Mouse (Mus musculus) heart, adult 2 months (tissue): ENCODE measurements around the gene Mtx1. TPM values are rescaled to one million over a fixed set of nuclear protein-coding genes. Genes with fewer than 3 reads are reported as not detected.
A peak's percentile ranks its signal among the peaks of the same experiment; 100 is the strongest.

Experiments used
- DNase-seq, 2 experiments: peaks; one replicate each; pipeline ENCODE4 v3.0.0; 2021
- H3K27ac ChIP-seq: fragments of 200-600 bp; 2 replicates; pipeline ENCODE4 v1.8.1; 2022
- H3K27me3 ChIP-seq: fragments of 200-500 bp; 2 replicates; pipeline ENCODE4 v1.6.1; 2012; ENCODE audit warnings: mild to moderate bottlenecking, low read length, inconsistent platforms, mixed read lengths; ENCODE audit not compliant: control insufficient read depth, insufficient read depth
- H3K36me3 ChIP-seq: fragments of 200-500 bp; 2 replicates; pipeline ENCODE4 v1.6.1; 2012; ENCODE audit warnings: low read length, inconsistent platforms; ENCODE audit not compliant: control insufficient read depth, insufficient read depth
- H3K4me1 ChIP-seq: fragments of 200-500 bp; 2 replicates; pipeline ENCODE4 v1.6.1; 2011; ENCODE audit warnings: low read length; ENCODE audit not compliant: control insufficient read depth, insufficient read depth
- H3K4me3 ChIP-seq: fragments of 200-600 bp; 2 replicates; pipeline ENCODE4 v1.8.1; 2022
- H3K79me2 ChIP-seq: fragments of 200-500 bp; replicated peaks from 2 replicates; pipeline ENCODE4 v1.6.1; 2012; ENCODE audit warnings: mild to moderate bottlenecking, inconsistent platforms, low read length, moderate library complexity, mixed read lengths; ENCODE audit not compliant: control insufficient read depth, insufficient read depth
- H3K9ac ChIP-seq: fragments of 200-500 bp; 2 replicates; pipeline ENCODE4 v1.6.1; 2012; ENCODE audit warnings: low read depth, mild to moderate bottlenecking, control low read depth, inconsistent platforms, low read length, mixed read lengths
- CTCF ChIP-seq: fragments of 200-600 bp; IDR thresholded peaks from 2 replicates; pipeline ENCODE4 v1.8.1; 2022; ENCODE audit warnings: antibody characterized with exemption, mild to moderate bottlenecking, moderate library complexity
- EP300 ChIP-seq: fragments of 200-500 bp; IDR thresholded peaks from 2 replicates; pipeline ENCODE4 v1.6.1; 2011; ENCODE audit warnings: low read depth, low read length, control low read depth; ENCODE audit not compliant: insufficient read depth
- POLR2A ChIP-seq: fragments of 200-500 bp; IDR thresholded peaks from 2 replicates; pipeline ENCODE4 v1.6.1; 2011; ENCODE audit warnings: mild to moderate bottlenecking, low read depth, low read length, control low read depth; ENCODE audit not compliant: insufficient read depth
- WGBS: fragments of 180-500 bp; shearing (Covaris S2); methylation state at CpG from one replicate; pipeline ENCODE4 v1.1.7; 2018; 5-methylcytosine and 5-hydroxymethylcytosine counted together
- intact Hi-C: fragments of 180-260 bp; cut with DNase I; formaldehyde crosslinking; loops from one replicate; pipeline ENCODE4 v1.15.1; 2025
- polyA plus RNA-seq: library from polyadenylated mRNA; depleted of rRNA; stranded (reverse); fragments of >200 nt; gene quantifications from 2 replicates; pipeline ENCODE4 v1.2.3, GENCODE M21; 2012
- total RNA-seq, 2 experiments: library from RNA; stranded (reverse); gene quantifications; 2 replicates each; pipeline ENCODE4 v1.2.3; 2021

Mtx1 gene
- total and polyA plus RNA-seq, 3 experiments = 59.8 to 96.2 (median 61.8) TPM

DNA sequence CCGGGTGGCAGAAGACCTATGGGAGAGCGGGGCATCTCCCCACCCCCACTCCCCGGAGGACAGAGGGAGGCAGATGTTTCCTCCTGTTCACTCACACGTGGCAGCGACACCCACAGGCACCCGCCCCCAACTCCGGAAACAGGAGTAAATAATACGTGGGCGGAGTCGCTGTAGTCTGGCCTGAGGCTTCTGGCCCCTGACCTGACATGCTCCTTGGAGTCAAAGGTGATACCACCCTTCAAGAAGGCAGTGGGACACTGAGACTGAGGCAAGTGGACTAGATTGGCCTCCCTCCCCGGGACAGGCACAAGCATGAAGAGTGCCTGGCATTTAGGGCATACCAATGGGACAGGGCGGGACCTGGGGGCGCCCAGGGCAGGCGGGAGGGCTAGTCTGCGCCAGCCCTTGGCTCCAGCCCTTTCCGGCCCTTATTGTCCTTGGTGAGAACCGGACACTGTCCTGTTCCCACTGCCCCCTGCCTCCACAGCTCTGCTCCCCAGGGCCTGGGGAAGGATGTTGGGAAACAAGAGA lies 24.5 kb upstream of the Mtx1 start:
- H3K27me3 ChIP-seq = no peaks in the 10 kb centered on the region
- peak overlapping the region; percentile 37 for H3K4me3 ChIP-seq
- no peak for TF ChIP-seq CTCF
- peak; percentile 15; the same call in 1 of the 2 replicates for TF ChIP-seq POLR2A
- TF ChIP-seq EP300 = peak; percentile 85
- WGBS = 4% methylated on average over 17 of the region's 17 CpGs
- intact Hi-C loops = loop anchor here (1.0 to 2.0 kb wide), 2 partner anchors 15 to 27 kb away; no protein-coding TSS in a partner anchor
- peaks cover 14% of the 10 kb centered on the region for H3K4me1 ChIP-seq
- no peaks in the 10 kb centered on the region; the same call in 1 of the 2 replicates for H3K36me3 ChIP-seq
- peak overlapping the region; percentile 94 for H3K27ac ChIP-seq
- peak; percentile 83 to 88 for DNase-seq
- H3K9ac ChIP-seq = peak overlapping the region; percentile 66
- H3K79me2 ChIP-seq = no peaks in the 10 kb centered on the region

DNA sequence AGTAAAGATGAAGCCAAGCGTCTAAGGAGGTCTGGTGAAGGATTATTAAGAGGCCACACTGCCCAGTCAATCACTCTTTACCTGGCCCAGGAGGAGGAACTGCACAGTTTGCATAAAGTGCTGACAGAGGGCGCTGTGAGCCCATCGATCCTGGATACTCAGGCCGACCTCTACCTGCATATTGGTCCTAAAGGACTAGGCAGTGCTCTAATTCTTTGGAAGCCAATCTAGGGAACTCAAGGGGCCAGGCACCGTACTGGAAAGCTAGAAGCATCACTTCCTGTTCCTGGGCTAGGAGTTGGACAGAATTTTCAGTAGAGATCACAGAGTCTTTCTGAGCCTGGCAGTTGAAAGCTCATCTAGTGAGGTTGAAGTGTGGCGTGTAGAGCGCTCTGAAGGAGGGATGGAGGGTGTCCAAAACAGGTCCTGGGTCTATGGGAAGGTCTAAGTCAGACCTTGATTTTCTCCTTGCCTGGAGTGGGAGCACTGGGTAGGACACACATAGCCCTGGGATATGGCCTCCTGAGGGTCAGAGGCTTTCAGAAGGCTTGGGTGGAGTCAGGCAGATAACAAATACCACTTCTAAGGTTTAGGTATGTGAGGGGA lies 23.6 kb upstream of the Mtx1 start:
- intact Hi-C loops = loop anchor here (1.0 to 2.0 kb wide), 4 partner anchors 16 to 58 kb away; no protein-coding TSS in a partner anchor
- H3K4me1 ChIP-seq = peaks cover 15% of the 10 kb centered on the region
- H3K27me3 ChIP-seq = no peaks in the 10 kb centered on the region
- H3K79me2 ChIP-seq = no peaks in the 10 kb centered on the region
- 10% methylated on average over 7 of the region's 7 CpGs for WGBS
- no peak overlapping the region; the same call in 1 of the 2 replicates for H3K4me3 ChIP-seq
- peak overlapping the region; percentile 94 for H3K27ac ChIP-seq
- H3K9ac ChIP-seq = no peak overlapping the region
- peak; percentile 93 for TF ChIP-seq CTCF
- TF ChIP-seq EP300 = peak; percentile 93; the same call in 1 of the 2 replicates
- TF ChIP-seq POLR2A = peak; percentile 62; the same call in 1 of the 2 replicates
- no peaks in the 10 kb centered on the region; the same call in 1 of the 2 replicates for H3K36me3 ChIP-seq
- peak; percentile 78 to 81 for DNase-seq

DNA sequence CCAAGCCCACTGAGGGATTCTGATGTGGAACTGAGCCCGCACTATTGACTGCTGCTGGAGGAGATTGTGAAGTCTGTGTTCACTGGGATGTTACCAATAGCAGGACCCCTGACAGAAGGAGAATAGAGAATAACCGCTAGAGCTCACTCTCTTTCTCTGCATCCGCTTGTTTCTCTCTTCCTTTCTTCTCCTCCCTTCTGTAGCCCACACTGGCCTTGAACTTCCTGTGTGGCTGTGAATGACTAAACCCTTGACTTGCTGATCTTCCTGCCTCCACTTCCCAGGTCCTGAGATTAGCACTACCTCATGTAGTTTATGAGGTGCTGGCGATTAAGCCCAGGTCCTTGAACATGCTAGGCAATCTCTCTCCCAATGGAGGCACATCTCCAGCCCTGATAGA lies 20.6 kb upstream of the Mtx1 start:
- H3K27me3 ChIP-seq = no peaks in the 10 kb centered on the region
- no peak for TF ChIP-seq CTCF
- TF ChIP-seq EP300 = no peak
- TF ChIP-seq POLR2A = no peak
- no peak overlapping the region for H3K27ac ChIP-seq
- no peak overlapping the region for H3K4me3 ChIP-seq
- no peaks in the 10 kb centered on the region for H3K79me2 ChIP-seq
- H3K9ac ChIP-seq = no peak overlapping the region
- H3K36me3 ChIP-seq = no peaks in the 10 kb centered on the region; the same call in 1 of the 2 replicates
- intact Hi-C loops = no loop called here
- DNase-seq = no peak
- peaks cover 13% of the 10 kb centered on the region for H3K4me1 ChIP-seq
- whole genome bisulfite sequencing = 68% methylated on average over 4 of the region's 4 CpGs

- Histone ChIP-seq H3K9ac (peak within 1 kb of the TSS; percentile 76), H3K36me3 (no peaks in the 10 kb centered on the region), H3K79me2 (no peaks in the 10 kb centered on the region), H3K27ac (peak within 1 kb of the TSS; percentile 93), H3K4me1 (peaks cover 9% of the 10 kb centered on the region), H3K4me3 (peak within 1 kb of the TSS; percentile 97), H3K27me3 (no peaks in the 10 kb centered on the region)
- intact Hi-C loops = loop anchor here (1.0 kb wide), 1 partner anchor 36 kb away; no protein-coding TSS in a partner anchor
- under 1% methylated on average over 42 of the region's 42 CpGs for WGBS
- TF ChIP-seq POLR2A (peak; percentile 73), CTCF (peak; percentile 100), EP300 (peak; percentile 92)
- DNase-seq = peak; percentile 91
Observed at GRCm38 (mm10) chr3:89246261-89247100, 19.6 kb upstream of the Mtx1 start, which contains the start of gene Trim46. Trim46 (minus strand) TSS chr3:89246309.

DNA sequence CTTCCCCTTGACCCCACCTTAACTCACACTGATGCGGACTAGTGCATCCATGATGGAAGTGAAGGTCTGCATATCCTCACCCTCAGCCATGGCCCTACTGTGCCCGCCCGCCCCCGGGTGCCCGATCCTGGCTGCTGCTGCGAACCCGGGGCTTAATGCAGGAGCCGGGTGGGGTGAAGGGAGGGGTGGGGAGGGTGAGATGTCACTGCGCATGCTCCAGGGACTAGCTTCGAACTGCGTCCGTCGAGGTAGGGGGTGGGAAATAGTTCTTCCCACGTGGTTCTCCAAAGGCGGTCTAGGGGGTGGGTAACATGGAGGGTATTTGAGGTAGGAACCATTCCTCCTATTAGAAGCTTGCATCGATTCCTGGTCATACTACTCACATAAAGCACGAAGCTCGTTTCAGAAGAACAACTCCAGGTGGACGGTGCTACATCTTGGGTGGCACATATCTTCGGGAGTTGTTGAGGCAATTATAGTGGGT lies 18.8 kb upstream of the Mtx1 start, which contains the start of gene Krtcap2:
TSS of gene Krtcap2 (plus strand) at position 279 of the 484 bp plus-strand sequence.
- no peaks in the 10 kb centered on the region for H3K27me3 ChIP-seq
- peak; percentile 48 to 53 for DNase-seq
- no peaks in the 10 kb centered on the region for H3K36me3 ChIP-seq
- H3K9ac ChIP-seq = peak within 1 kb of the TSS; percentile 76
- WGBS = 7% methylated on average over 20 of the region's 20 CpGs
- intact Hi-C loops = loop anchor here (1.0 kb wide), 1 partner anchor 37 kb away; no protein-coding TSS in a partner anchor
- no peak for TF ChIP-seq POLR2A
- no peak for TF ChIP-seq CTCF
- TF ChIP-seq EP300 = no peak
- H3K27ac ChIP-seq = peak within 1 kb of the TSS; percentile 93
- no peaks in the 10 kb centered on the region for H3K79me2 ChIP-seq
- peaks cover 5% of the 10 kb centered on the region for H3K4me1 ChIP-seq
- H3K4me3 ChIP-seq = peak within 1 kb of the TSS; percentile 97
